Mouse (Mus musculus) erythroblast, embryonic 14.5 days (primary cell): ENCODE results near the gene Cnot6.

ENCODE experiments used
- GATA1 ChIP-seq: IDR thresholded peaks from 2 replicates; pipeline ENCODE4 v1.6.1; 2012; ENCODE audit warnings: low read length, inconsistent platforms, mixed read lengths
- TAL1 ChIP-seq: IDR thresholded peaks from 3 replicates; pipeline ENCODE4 v1.6.1; 2012; ENCODE audit warnings: low read length, inconsistent platforms, mixed read lengths

DNA sequence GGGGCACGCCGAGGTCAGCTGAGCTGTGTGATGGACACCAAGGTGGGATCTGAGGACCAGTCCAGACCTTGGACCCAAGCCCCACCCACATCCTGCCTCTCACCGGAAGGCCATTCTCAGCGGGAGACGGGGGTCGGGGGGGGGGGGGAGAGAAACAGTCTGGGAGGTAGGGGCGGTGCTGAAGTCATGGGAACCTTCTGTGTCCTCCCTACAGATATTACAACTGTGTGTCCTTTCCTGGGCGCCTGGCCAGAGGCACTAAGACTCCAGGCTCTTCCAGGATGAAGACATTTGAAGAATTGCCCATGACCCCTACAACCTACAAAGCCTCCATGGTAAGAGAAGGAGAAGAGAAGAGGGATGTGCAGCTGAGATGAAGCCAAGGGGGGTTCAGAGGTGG is 66.8 kb downstream of the Cnot6 start:
- TF ChIP-seq TAL1 = no peak
- no peak for TF ChIP-seq GATA1
